ENCODE assay signal across 20 mouse cellular contexts in genomic region chr4:154885416-154885815, GRCm38 (mm10). TPM values are rescaled to one million over a fixed set of nuclear protein-coding genes. Genes with fewer than 3 reads are reported as not detected.
"Had no signal": no experiment of that assay in that cellular context is flagged by ENCODE, and none has a peak within 500 bp of the region (broad histone marks: within the 10 kb centered on the region; RNA-seq: fewer than 3 reads in every experiment).

No protein-coding gene starts in this region.

- H3K4me1 ChIP-seq: midbrain, embryonic 12.5 days; neural tube, embryonic 12.5 days had no signal

- H3K27ac ChIP-seq: liver, embryonic 14.5 days; lung, embryonic 15.5 days; macrophage; midbrain, embryonic 12.5 days; neural tube, embryonic 12.5 days; stomach, embryonic 15.5 days; stomach, postnatal 0 days had no signal

- DNase-seq: lung, adult 2 months; lung, postnatal 14 days; lung, postnatal 36 days; midbrain, embryonic 14.5 days; right cerebral cortex, postnatal 14 days; thymus, adult 2 months; thymus, postnatal 25 days; thymus, postnatal 4 days had no signal

- H3K4me2 ChIP-seq: lung, embryonic 15.5 days; midbrain, embryonic 12.5 days; neural tube, embryonic 12.5 days; stomach, embryonic 15.5 days had no signal

- H3K9me3 ChIP-seq: lung, embryonic 15.5 days; megakaryocyte, embryonic 14.5 days; midbrain, embryonic 12.5 days; neural tube, embryonic 12.5 days; stomach, embryonic 15.5 days had no signal

- H3K9ac ChIP-seq: liver, embryonic 14.5 days; lung, embryonic 15.5 days; midbrain, embryonic 12.5 days; neural tube, embryonic 12.5 days; stomach, embryonic 15.5 days had no signal

- H3K27me3 ChIP-seq: lung, embryonic 15.5 days; neural tube, embryonic 12.5 days; stomach, embryonic 15.5 days had no signal

- H3K36me3 ChIP-seq: lung, embryonic 15.5 days; midbrain, embryonic 12.5 days; neural tube, embryonic 12.5 days; stomach, embryonic 15.5 days had no signal

- H3K4me3 ChIP-seq: lung, embryonic 15.5 days; megakaryocyte, embryonic 14.5 days; midbrain, embryonic 12.5 days; neural tube, embryonic 12.5 days; stomach, embryonic 15.5 days had no signal

- ATAC-seq: lung, postnatal 0 days had no signal

RNA-seq across cellular contexts. Expression of gene Mmel1, which starts 16.0 kb away (rescaled TPM):
- polyA plus RNA-seq: macrophage; stomach, postnatal 0 days had no signal

RNA-seq across cellular contexts. Expression of gene Tnfrsf14, which starts 42.9 kb away (rescaled TPM):
- polyA plus RNA-seq: midbrain, embryonic 14.5 days; midbrain, postnatal 0 days; neural tube, embryonic 14.5 days had no signal

RNA-seq across cellular contexts. Expression of gene Ttc34, which starts 48.2 kb away (rescaled TPM):
- polyA plus RNA-seq: liver, embryonic 14.5 days; liver, embryonic 16.5 days; macrophage had no signal
